Mouse (Mus musculus): ENCODE measurements around the gene Rnf34.

Rnf34 gene

GRCm38 (mm10) chr5:122852611-122853010 is 2.8 kb downstream of the Rnf34 start:
- in situ Hi-C loops (cut with MboI; ENCODE audit: low pct_unique_long_range_greater_than_20kb in 1 of 2, low sequenced_read_pairs in 2 of 2, unreplicated experiment in 1 of 2), result no loop called here

GRCm38 (mm10) chr5:122855858-122856257 is 6.0 kb downstream of the Rnf34 start:
- in situ Hi-C loops (cut with MboI; ENCODE audit: low pct_unique_long_range_greater_than_20kb in 1 of 2, low sequenced_read_pairs in 2 of 2, unreplicated experiment in 1 of 2), result no loop called here

GRCm38 (mm10) chr5:122863053-122863452 is 13.2 kb downstream of the Rnf34 start:
- in situ Hi-C loops (cut with MboI; ENCODE audit: low pct_unique_long_range_greater_than_20kb in 1 of 2, low sequenced_read_pairs in 2 of 2, unreplicated experiment in 1 of 2), result no loop called here

- in situ Hi-C loops (cut with MboI; ENCODE audit: low pct_unique_long_range_greater_than_20kb in 1 of 2, low sequenced_read_pairs in 2 of 2, unreplicated experiment in 1 of 2), result no loop called here
These were observed 22.8 kb downstream of the Rnf34 start for GRCm38 (mm10) chr5:122872626-122873025.

GRCm38 (mm10) chr5:122873573-122873972 is 23.7 kb downstream of the Rnf34 start:
- in situ Hi-C loops (cut with MboI; ENCODE audit: low pct_unique_long_range_greater_than_20kb in 1 of 2, low sequenced_read_pairs in 2 of 2, unreplicated experiment in 1 of 2), result no loop called here

GRCm38 (mm10) chr5:122874359-122874758 is 24.5 kb downstream of the Rnf34 start:
- in situ Hi-C loops (cut with MboI; ENCODE audit: low pct_unique_long_range_greater_than_20kb in 1 of 2, low sequenced_read_pairs in 2 of 2, unreplicated experiment in 1 of 2), result no loop called here

- in situ Hi-C loops (cut with MboI; ENCODE audit: low pct_unique_long_range_greater_than_20kb in 1 of 2, low sequenced_read_pairs in 2 of 2, unreplicated experiment in 1 of 2), result no loop called here
These were observed 26.8 kb downstream of the Rnf34 start for GRCm38 (mm10) chr5:122876671-122877070.

GRCm38 (mm10) chr5:122880241-122880980 is 30.6 kb downstream of the Rnf34 start:
- in situ Hi-C loops (cut with MboI; ENCODE audit: low pct_unique_long_range_greater_than_20kb in 1 of 2, low sequenced_read_pairs in 2 of 2, unreplicated experiment in 1 of 2), result no loop called here

GRCm38 (mm10) chr5:122881313-122881712 is 31.5 kb downstream of the Rnf34 start:
- in situ Hi-C loops (cut with MboI; ENCODE audit: low pct_unique_long_range_greater_than_20kb in 1 of 2, low sequenced_read_pairs in 2 of 2, unreplicated experiment in 1 of 2), result no loop called here

- in situ Hi-C loops (cut with MboI; ENCODE audit: low pct_unique_long_range_greater_than_20kb in 1 of 2, low sequenced_read_pairs in 2 of 2, unreplicated experiment in 1 of 2), result no loop called here
These were observed 32.6 kb downstream of the Rnf34 start for GRCm38 (mm10) chr5:122882256-122883050.

- in situ Hi-C loops (cut with MboI; ENCODE audit: low pct_unique_long_range_greater_than_20kb in 1 of 2, low sequenced_read_pairs in 2 of 2, unreplicated experiment in 1 of 2), result no loop called here
These were observed 33.4 kb downstream of the Rnf34 start for GRCm38 (mm10) chr5:122883237-122883636.

- in situ Hi-C loops (cut with MboI; ENCODE audit: low pct_unique_long_range_greater_than_20kb in 1 of 2, low sequenced_read_pairs in 2 of 2, unreplicated experiment in 1 of 2), result no loop called here
These were observed 33.9 kb downstream of the Rnf34 start for GRCm38 (mm10) chr5:122883652-122884235.

GRCm38 (mm10) chr5:122884594-122885348 is 34.9 kb downstream of the Rnf34 start:
- in situ Hi-C loops (cut with MboI; ENCODE audit: low pct_unique_long_range_greater_than_20kb in 1 of 2, low sequenced_read_pairs in 2 of 2, unreplicated experiment in 1 of 2), result no loop called here

- in situ Hi-C loops (cut with MboI; ENCODE audit: low pct_unique_long_range_greater_than_20kb in 1 of 2, low sequenced_read_pairs in 2 of 2, unreplicated experiment in 1 of 2), result no loop called here
These were observed 37.2 kb downstream of the Rnf34 start for GRCm38 (mm10) chr5:122887033-122887432.

GRCm38 (mm10) chr5:122887926-122888611 is 38.2 kb downstream of the Rnf34 start:
- in situ Hi-C loops (cut with MboI; ENCODE audit: low pct_unique_long_range_greater_than_20kb in 1 of 2, low sequenced_read_pairs in 2 of 2, unreplicated experiment in 1 of 2), result no loop called here

GRCm38 (mm10) chr5:122888612-122889214 is 38.9 kb downstream of the Rnf34 start:
- in situ Hi-C loops (cut with MboI; ENCODE audit: low pct_unique_long_range_greater_than_20kb in 1 of 2, low sequenced_read_pairs in 2 of 2, unreplicated experiment in 1 of 2), result no loop called here

- in situ Hi-C loops (cut with MboI; ENCODE audit: low pct_unique_long_range_greater_than_20kb in 1 of 2, low sequenced_read_pairs in 2 of 2, unreplicated experiment in 1 of 2), result no loop called here
These were observed 40.5 kb downstream of the Rnf34 start for GRCm38 (mm10) chr5:122890396-122890795.

- in situ Hi-C loops (cut with MboI; ENCODE audit: low pct_unique_long_range_greater_than_20kb in 1 of 2, low sequenced_read_pairs in 2 of 2, unreplicated experiment in 1 of 2), result no loop called here
These were observed 43.4 kb downstream of the Rnf34 start for GRCm38 (mm10) chr5:122893270-122893669.
